Mouse (Mus musculus) E14TG2a.4 (cell line): ENCODE results near the gene U2af1.
"Not testable (repeated sequence)": the region's sequence is repeated elsewhere in the genome, so short reads cannot be mapped to it uniquely, and the experiment has no call there.

Source experiments
- H3K27me3 ChIP-seq: 2 replicates; pipeline ENCODE4 v1.6.1; 2014; ENCODE audit warnings: low read length, control low read depth; ENCODE audit not compliant: insufficient read depth
- H3K36me3 ChIP-seq: 2 replicates; pipeline ENCODE4 v1.6.1; 2014; ENCODE audit warnings: low read length, control low read depth; ENCODE audit not compliant: insufficient read depth
- H3K4me1 ChIP-seq: replicated peaks from 2 replicates; pipeline ENCODE4 v1.6.1; 2014; ENCODE audit warnings: low read depth, low read length, control low read depth
- H3K4me3 ChIP-seq: replicated peaks from 2 replicates; pipeline ENCODE4 v1.5.1; 2014; ENCODE audit warnings: mild to moderate bottlenecking, low read length
- H3K9me3 ChIP-seq: 2 replicates; pipeline ENCODE4 v1.6.1; 2014; ENCODE audit warnings: low read length, control low read depth
- CTCF ChIP-seq: conservative IDR thresholded peaks from 2 replicates; pipeline ENCODE4 v1.5.1; 2014; ENCODE audit warnings: low read length
- NANOG ChIP-seq: IDR thresholded peaks from 2 replicates; pipeline ENCODE4 v1.6.1; 2014; ENCODE audit warnings: borderline replicate concordance, low read length, mixed read lengths
- POU5F1 ChIP-seq: IDR thresholded peaks from 2 replicates; pipeline ENCODE4 v1.6.1; 2014; ENCODE audit warnings: low read length, borderline replicate concordance

U2af1 gene

GRCm38 (mm10) chr17:31658468-31659185, at the start of gene U2af1:
TSS of gene U2af1 (minus strand) at chr17:31658892.
- TF ChIP-seq NANOG (no peak), CTCF (no peak), POU5F1 (no peak)
- Histone ChIP-seq H3K9me3 (no peaks in the 10 kb centered on the region), H3K27me3 (no peaks in the 10 kb centered on the region), H3K4me1 (peaks cover 50% of the 10 kb centered on the region), H3K4me3 (peak within 1 kb of the TSS; percentile 98), H3K36me3 (peaks cover 41% of the 10 kb centered on the region)

GRCm38 (mm10) chr17:31705271-31706020, 46.8 kb upstream of the U2af1 start:
- H3K4me3 ChIP-seq = no peak overlapping the region
- H3K4me1 ChIP-seq = peaks cover 24% of the 10 kb centered on the region
- no peaks in the 10 kb centered on the region for H3K36me3 ChIP-seq
- TF ChIP-seq POU5F1 (no peak), NANOG (no peak), CTCF (no peak)
- H3K27me3 ChIP-seq = no peaks in the 10 kb centered on the region
- no peaks in the 10 kb centered on the region for H3K9me3 ChIP-seq

- Histone ChIP-seq H3K9me3 (no peaks in the 10 kb centered on the region), H3K36me3 (no peaks in the 10 kb centered on the region), H3K4me3 (no peak overlapping the region), H3K4me1 (peaks cover 22% of the 10 kb centered on the region), H3K27me3 (no peaks in the 10 kb centered on the region)
- TF ChIP-seq CTCF (no peak), POU5F1 (no peak), NANOG (no peak)
Observed at GRCm38 (mm10) chr17:31703276-31703980, 44.7 kb upstream of the U2af1 start.

- TF ChIP-seq POU5F1 (no peak), CTCF (no peak), NANOG (no peak)
- no peaks in the 10 kb centered on the region for H3K9me3 ChIP-seq
- peak overlapping the region; percentile 27; the same call in 1 of the 2 replicates for H3K4me3 ChIP-seq
Observed at GRCm38 (mm10) chr17:31698347-31698746, 39.7 kb upstream of the U2af1 start.

GRCm38 (mm10) chr17:31695356-31695755, 36.7 kb upstream of the U2af1 start:
- H3K4me1 ChIP-seq = peaks cover 53% of the 10 kb centered on the region
- H3K36me3 ChIP-seq, H3K4me3 ChIP-seq, H3K27me3 ChIP-seq, H3K9me3 ChIP-seq: not testable (repeated sequence)

More at GRCm38 (mm10) chr17:31698347-31698746, 39.7 kb upstream of the U2af1 start:
- Histone ChIP-seq H3K27me3 (no peaks in the 10 kb centered on the region), H3K36me3 (no peaks in the 10 kb centered on the region), H3K4me1 (peaks cover 37% of the 10 kb centered on the region)

GRCm38 (mm10) chr17:31694949-31695348, 36.3 kb upstream of the U2af1 start:
- Histone ChIP-seq H3K36me3 (no peaks in the 10 kb centered on the region), H3K4me3 (no peak overlapping the region), H3K9me3 (no peaks in the 10 kb centered on the region), H3K4me1 (peaks cover 56% of the 10 kb centered on the region), H3K27me3 (no peaks in the 10 kb centered on the region)
- no peak for TF ChIP-seq NANOG

- H3K36me3 ChIP-seq = no peaks in the 10 kb centered on the region
- no peaks in the 10 kb centered on the region for H3K27me3 ChIP-seq
- H3K4me1 ChIP-seq = peaks cover 55% of the 10 kb centered on the region
- no peak for TF ChIP-seq NANOG
- TF ChIP-seq POU5F1 = no peak
- no peak for TF ChIP-seq CTCF
- H3K4me3 ChIP-seq = no peak overlapping the region
- H3K9me3 ChIP-seq = no peaks in the 10 kb centered on the region
Observed at GRCm38 (mm10) chr17:31694023-31694376, 35.3 kb upstream of the U2af1 start.

- TF ChIP-seq POU5F1 = no peak
- peak; percentile 76 for TF ChIP-seq CTCF
- no peak for TF ChIP-seq NANOG
- Histone ChIP-seq H3K9me3 (no peaks in the 10 kb centered on the region), H3K27me3 (0 out of 2 replicates have a peak, but pooled peaks cover under 1% of the 10 kb centered on the region), H3K4me1 (peaks cover 50% of the 10 kb centered on the region), H3K4me3 (0 out of 2 replicates have a peak overlapping the region, but pooled peaks have one; percentile 10), H3K36me3 (no peaks in the 10 kb centered on the region)
Observed at GRCm38 (mm10) chr17:31693330-31694022, 34.8 kb upstream of the U2af1 start.
